8 mouse cellular contexts compared by ENCODE assay signal in genomic region chr13:28718169-28718867, GRCm38 (mm10).
DNase-seq lines count a peak whose midpoint lies in the region; ATAC-seq and TF ChIP-seq lines count a peak whose summit lies in the region.

No protein-coding gene starts in this region.

- H3K9me3 ChIP-seq in embryonic facial prominence, embryonic 13.5 days: no peaks in the 10 kb centered on the region
- no peaks in the 10 kb centered on the region for H3K9me3 ChIP-seq in limb, embryonic 11.5 days (ENCODE audit: control insufficient read depth, low read length)

- 0 out of 2 replicates have a peak, but pooled peaks have one; percentile 39 for ATAC-seq in embryonic facial prominence, embryonic 13.5 days (ENCODE audit: insufficient number of reproducible peaks, insufficient read depth, low FRiP score, low TSS enrichment, low read depth)
- peak; percentile 59; the same call in 1 of the 2 replicates for ATAC-seq in limb, embryonic 11.5 days (ENCODE audit: insufficient number of reproducible peaks, low FRiP score, low TSS enrichment, low read depth)

- no peak overlapping the region for H3K4me3 ChIP-seq in embryonic facial prominence, embryonic 13.5 days
- H3K4me3 ChIP-seq in limb, embryonic 11.5 days (ENCODE audit: low read depth, low read length): no peak overlapping the region
- no peak overlapping the region for H3K4me3 ChIP-seq in layer of hippocampus, adult 2 months

- TF ChIP-seq CTCF in layer of hippocampus, adult 2 months (conservative IDR thresholded peaks at IDR 0.05): no peak

- H3K9ac ChIP-seq in embryonic facial prominence, embryonic 13.5 days: no peak overlapping the region
- no peak overlapping the region for H3K9ac ChIP-seq in limb, embryonic 11.5 days (ENCODE audit: low read length)

- intact Hi-C loops in heart, postnatal 10 days (cut with DNase I): loop anchor here (2.0 to 5.0 kb wide), 3 partner anchors 86 to 232 kb away; no protein-coding TSS in a partner anchor

- peak overlapping the region; percentile 62 for H3K27ac ChIP-seq in embryonic facial prominence, embryonic 13.5 days
- no peak overlapping the region; the same call in 1 of the 2 replicates for H3K27ac ChIP-seq in limb, embryonic 11.5 days (replicated peaks; ENCODE audit: low read depth, low read length)
- no peak overlapping the region for H3K27ac ChIP-seq in layer of hippocampus, adult 2 months

- WGBS in embryonic facial prominence, embryonic 13.5 days: 33% methylated on average over 11 of the region's 11 CpGs
- 13% methylated on average over 11 of the region's 11 CpGs for WGBS in limb, embryonic 11.5 days

- H3K4me2 ChIP-seq in embryonic facial prominence, embryonic 13.5 days: no peak overlapping the region
- H3K4me2 ChIP-seq in limb, embryonic 11.5 days (ENCODE audit: low read depth, severe bottlenecking): no peak overlapping the region

- DNase-seq in adrenal gland, adult 8-10 months: peak; percentile 4
- DNase-seq in heart, postnatal 10 days: peak; percentile 68
- peak; percentile 50 for DNase-seq in limb, embryonic 11.5 days (ENCODE audit: low spot score)
- DNase-seq in neural tube, embryonic 10.5 days (ENCODE audit: extremely low spot score, low spot score): peak; percentile 80
- DNase-seq in layer of hippocampus, adult 2 months (ENCODE audit: low spot score in 2 of 2): no peak
- DNase-seq in left cerebral cortex, adult 18-20 months (ENCODE audit: low spot score in 2 of 2): no peak
- DNase-seq in right cerebral cortex, postnatal 36 days (ENCODE audit: low spot score in 2 of 2): no peak

- no peaks in the 10 kb centered on the region for H3K36me3 ChIP-seq in embryonic facial prominence, embryonic 13.5 days
- no peaks in the 10 kb centered on the region for H3K36me3 ChIP-seq in limb, embryonic 11.5 days (ENCODE audit: control insufficient read depth, insufficient read depth, low read length)

- H3K27me3 ChIP-seq in embryonic facial prominence, embryonic 13.5 days: no peaks in the 10 kb centered on the region
- H3K27me3 ChIP-seq in limb, embryonic 11.5 days (ENCODE audit: control insufficient read depth, insufficient read depth, low read length): no peaks in the 10 kb centered on the region

- peaks cover 44% of the 10 kb centered on the region for H3K4me1 ChIP-seq in embryonic facial prominence, embryonic 13.5 days
- peaks cover 27% of the 10 kb centered on the region for H3K4me1 ChIP-seq in limb, embryonic 11.5 days (ENCODE audit: control insufficient read depth, insufficient read depth, low read length)

Comparison
In these comparisons a context has a peak if more than half of its experiments do, and no peak if none do; other contexts are left out.
1. DNase-seq: peak in adrenal gland, adult 8-10 months (single experiment), heart, postnatal 10 days (2 of 2), limb, embryonic 11.5 days (single experiment) and neural tube, embryonic 10.5 days (single experiment); none in layer of hippocampus, adult 2 months (0 of 2), left cerebral cortex, adult 18-20 months (0 of 2) and right cerebral cortex, postnatal 36 days (0 of 2).